Mouse (Mus musculus): ENCODE measurements around the gene Tspan4.

GRCm38 (mm10) chr7:141502556-141502905 lies 27.5 kb downstream of the Tspan4 start:
- no peak for TF ChIP-seq CTCF (IDR thresholded peaks at IDR 0.05; ENCODE audit: extremely low read depth, insufficient read length, insufficient replicate concordance, low read depth, low read length)
- no peak for TF ChIP-seq POLR2A (IDR thresholded peaks at IDR 0.05; ENCODE audit: low read depth, low read length)

Data from small intestine, adult 2 months (tissue).